Mouse (Mus musculus) neural tube, embryonic 11.5 days (tissue): ENCODE data around the gene Wdr45. TPM values are rescaled to one million over a fixed set of nuclear protein-coding genes. Genes with fewer than 3 reads are reported as not detected.
"Not testable (repeated sequence)": the region's sequence is repeated elsewhere in the genome, so short reads cannot be mapped to it uniquely, and the experiment has no call there.

ENCODE experiments used
- ATAC-seq: fragments of 200-750 bp; cut with Nextera tagmentation; 2 replicates; pipeline ENCODE4 v1.8.0; 2017; ENCODE audit warnings: moderate number of reproducible peaks, mild to moderate bottlenecking, moderate TSS enrichment, moderate library complexity; ENCODE audit not compliant: insufficient read depth, low FRiP score, low TSS enrichment
- DNase-seq: peaks from one replicate; pipeline ENCODE4 v3.0.0-alpha.2; 2015; ENCODE audit warnings: low spot score
- H3K27ac ChIP-seq: fragments of 300-500 bp; sonication (generic); 2 replicates; pipeline ENCODE4 v1.5.1; 2014; ENCODE audit warnings: low read depth, mild to moderate bottlenecking, low read length
- H3K27me3 ChIP-seq: fragments of 300-500 bp; sonication (generic); 2 replicates; pipeline ENCODE4 v1.6.1; 2014; ENCODE audit warnings: mild to moderate bottlenecking, low read length, mixed read lengths; ENCODE audit not compliant: control insufficient read depth, insufficient read depth
- H3K36me3 ChIP-seq: fragments of 300-500 bp; sonication (generic); 2 replicates; pipeline ENCODE4 v1.6.1; 2014; ENCODE audit warnings: mild to moderate bottlenecking, low read length, moderate library complexity, mixed read lengths; ENCODE audit not compliant: control insufficient read depth, insufficient read depth
- H3K4me1 ChIP-seq: fragments of 300-500 bp; sonication (generic); 2 replicates; pipeline ENCODE4 v1.6.1; 2014; ENCODE audit warnings: low read length, mixed read lengths; ENCODE audit not compliant: control insufficient read depth, insufficient read depth
- H3K4me2 ChIP-seq: fragments of 300-500 bp; sonication (generic); 2 replicates; pipeline ENCODE4 v1.6.1; 2014; ENCODE audit warnings: low read depth, mild to moderate bottlenecking, moderate library complexity
- H3K4me3 ChIP-seq: fragments of 300-500 bp; sonication (generic); 2 replicates; pipeline ENCODE4 v1.5.1; 2014; ENCODE audit warnings: low read depth, low read length
- H3K9ac ChIP-seq: fragments of 300-500 bp; sonication (generic); 2 replicates; pipeline ENCODE4 v1.6.1; 2014; ENCODE audit warnings: mild to moderate bottlenecking, low read length
- H3K9me3 ChIP-seq: fragments of 300-500 bp; sonication (generic); 2 replicates; pipeline ENCODE4 v1.6.1; 2016; ENCODE audit warnings: low read length; ENCODE audit not compliant: control insufficient read depth
- WGBS: fragments of 180-500 bp; shearing (Covaris S2); extraction: QIAGEN DNeasy Blood & Tissue Kit; methylation state at CpG from one replicate; pipeline ENCODE4 v1.1.7; 2014; 5-methylcytosine and 5-hydroxymethylcytosine counted together
- polyA plus RNA-seq: library from polyadenylated mRNA; unstranded; fragments of >200 nt; fragmentation: Nextera tagmentation; extraction: Ambion mirVana; gene quantifications from 2 replicates; pipeline ENCODE4 v1.2.1, GENCODE M21; 2014

Gene Wdr45
- polyA plus RNA-seq, 1 experiment from 2014 or later, result 17.8 TPM

DNA sequence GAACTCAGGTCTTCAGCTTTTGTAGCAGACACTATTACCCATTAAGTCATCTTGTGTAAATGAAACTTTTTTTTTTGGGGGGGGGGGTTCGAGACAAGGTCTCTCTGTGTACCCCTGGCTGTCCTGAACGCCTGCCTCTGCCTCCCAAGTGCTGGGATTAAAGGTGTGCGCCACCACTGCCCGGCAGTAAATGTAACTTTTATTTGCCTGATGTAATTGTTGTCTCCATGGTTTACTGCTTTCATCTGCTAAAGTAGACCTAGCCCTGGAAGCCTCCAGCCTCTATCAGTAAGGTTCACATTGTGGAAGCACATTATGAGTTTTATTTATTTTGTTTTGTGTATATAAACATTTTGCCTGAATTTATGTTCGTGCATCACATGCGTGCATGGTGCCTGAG lies 17.6 kb upstream of the Wdr45 start:
- Histone ChIP-seq H3K9ac (no peak overlapping the region), H3K9me3 (no peaks in the 10 kb centered on the region), H3K27ac (no peak overlapping the region), H3K4me2 (0 out of 2 replicates have a peak overlapping the region, but pooled peaks have one; percentile 22), H3K36me3 (no peaks in the 10 kb centered on the region), H3K27me3 (no peaks in the 10 kb centered on the region), H3K4me3 (no peak overlapping the region), H3K4me1 (no peaks in the 10 kb centered on the region)
- 46% methylated on average over 6 of the region's 6 CpGs for WGBS
- peak; percentile 54 for ATAC-seq
- no peak for DNase-seq

DNA sequence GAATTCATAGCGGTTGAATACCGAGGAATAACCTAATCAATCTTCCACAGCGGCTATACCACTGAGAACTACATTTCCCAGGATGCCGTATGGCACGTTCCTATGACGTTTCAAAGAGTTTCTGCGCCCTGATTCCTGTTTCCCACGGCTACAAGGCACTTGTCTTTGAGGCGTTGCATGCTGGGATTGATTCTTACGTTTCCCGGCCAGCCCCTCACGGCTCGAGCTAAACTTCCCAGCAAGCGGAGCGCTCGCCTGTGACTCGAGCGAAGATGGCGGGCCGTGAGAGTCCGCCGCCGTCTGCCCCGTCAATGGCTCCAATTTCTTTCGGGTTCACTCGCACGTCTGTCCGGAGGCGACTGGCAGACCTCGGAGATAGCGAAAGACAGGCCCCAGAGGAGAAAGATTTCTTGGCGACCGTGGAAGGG lies 17.2 kb upstream of the Wdr45 start, which contains the start of gene Gpkow:
TSS of gene Gpkow (plus strand) at position 178 of the 428 bp plus-strand sequence.
- no peaks in the 10 kb centered on the region for H3K27me3 ChIP-seq
- no peaks in the 10 kb centered on the region for H3K4me1 ChIP-seq
- peak within 1 kb of the TSS; percentile 51 for H3K4me2 ChIP-seq
- no peak within 1 kb of the TSS for H3K27ac ChIP-seq
- peak; percentile 89 for ATAC-seq
- DNase-seq, result peak; percentile 85
- no peaks in the 10 kb centered on the region for H3K36me3 ChIP-seq
- no peaks in the 10 kb centered on the region for H3K9me3 ChIP-seq
- WGBS, result 11% methylated on average over 33 of the region's 33 CpGs
- peak within 1 kb of the TSS; percentile 55 for H3K4me3 ChIP-seq
- H3K9ac ChIP-seq, result peak within 1 kb of the TSS; percentile 50

DNA sequence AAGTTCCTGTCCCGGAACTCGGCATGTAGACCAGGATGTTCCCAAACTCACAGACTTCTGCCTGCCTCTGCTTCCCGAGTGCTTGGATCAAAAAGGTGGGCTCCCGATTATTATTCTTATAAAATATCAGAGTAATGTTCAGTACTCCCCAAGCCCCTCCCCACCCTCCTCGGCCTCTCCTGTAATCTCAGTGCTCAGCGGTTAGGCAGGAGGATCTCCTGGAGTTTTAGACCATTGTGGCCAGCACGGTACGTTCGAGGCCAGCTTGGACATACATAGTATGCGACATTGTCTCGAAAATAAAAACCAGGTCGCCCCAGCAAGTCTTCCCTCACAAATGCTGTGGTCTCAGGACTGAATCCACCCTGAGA lies 384 bp upstream of the Wdr45 start:
- H3K9me3 ChIP-seq, H3K36me3 ChIP-seq, H3K9ac ChIP-seq, DNase-seq, H3K27ac ChIP-seq, H3K4me1 ChIP-seq, ATAC-seq, H3K27me3 ChIP-seq: not testable (repeated sequence)
- 32% methylated on average over 5 of the region's 12 CpGs for WGBS
- peak overlapping the region; percentile 25 for H3K4me2 ChIP-seq
- H3K4me3 ChIP-seq, result peak overlapping the region; percentile 23; the same call in 1 of the 2 replicates

DNA sequence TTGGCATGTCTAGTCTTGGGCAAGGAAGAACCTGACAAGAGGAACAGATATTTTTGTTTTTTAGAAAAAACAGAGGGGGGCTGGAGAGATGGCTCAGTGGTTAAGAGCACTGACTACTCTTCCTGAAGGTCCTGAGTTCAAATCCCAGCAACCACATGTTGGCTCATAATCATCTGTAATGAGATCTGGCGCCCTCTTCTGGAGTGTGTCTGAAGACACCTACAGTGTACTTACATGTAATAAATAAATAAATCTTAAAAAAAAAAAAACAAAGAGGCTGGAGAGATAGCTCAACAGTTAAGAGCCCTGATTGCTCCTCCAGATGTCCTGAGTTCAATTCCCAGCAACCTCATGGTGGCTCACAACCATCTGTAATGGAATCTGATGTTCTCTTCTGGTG lies 1.9 kb downstream of the Wdr45 start:
- H3K27ac ChIP-seq, H3K4me1 ChIP-seq, DNase-seq, H3K4me2 ChIP-seq, H3K9me3 ChIP-seq, H3K27me3 ChIP-seq, ATAC-seq, H3K4me3 ChIP-seq, H3K36me3 ChIP-seq, H3K9ac ChIP-seq: not testable (repeated sequence)
- WGBS, result 30% methylated on average over 1 of the region's 1 CpGs

DNA sequence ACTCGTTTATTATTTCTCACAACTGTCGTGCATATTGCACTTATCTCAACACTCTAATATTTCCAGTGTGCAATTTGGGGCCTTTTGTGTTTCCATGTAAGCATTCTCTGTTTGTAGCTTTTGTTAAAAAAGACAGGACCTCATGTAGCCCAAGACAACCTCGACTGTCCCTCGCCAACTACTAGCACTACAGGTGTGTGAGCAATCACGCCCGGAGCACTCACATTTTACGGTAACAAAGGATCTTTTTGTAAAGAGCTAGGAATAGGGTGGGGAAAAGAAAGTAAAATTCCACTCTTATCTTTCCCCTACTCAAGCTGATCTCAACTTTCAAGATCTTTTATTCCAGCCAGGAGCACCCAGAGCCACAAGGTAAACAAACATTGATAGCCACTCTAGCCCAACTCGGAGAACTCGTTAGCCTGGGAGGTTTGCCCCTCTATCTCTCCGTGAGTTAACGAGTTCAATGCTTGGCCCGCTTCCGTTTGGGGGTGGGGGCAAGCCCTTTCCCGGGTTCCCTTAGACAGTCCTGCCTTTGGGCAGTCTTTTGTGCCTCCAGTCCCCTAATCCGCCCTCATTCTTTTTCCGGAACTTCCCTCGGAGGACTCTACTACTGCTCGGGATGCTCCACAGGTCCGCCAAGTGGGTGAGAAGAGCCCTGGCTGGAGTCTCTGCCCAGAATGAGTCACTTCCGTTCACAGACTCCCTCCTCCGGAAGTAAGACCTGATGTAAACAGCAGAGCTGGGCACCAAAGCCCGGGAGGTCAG lies 7.6 kb downstream of the Wdr45 start, which contains the start of gene Gm45208:
TSS of gene Gm45208 (plus strand) at position 732 of the 768 bp plus-strand sequence.
- DNase-seq (peak; percentile 78), ATAC-seq (peak; percentile 83)
- no peaks in the 10 kb centered on the region for H3K27me3 ChIP-seq
- peak within 1 kb of the TSS; percentile 48 for H3K4me3 ChIP-seq
- H3K9me3 ChIP-seq, result no peaks in the 10 kb centered on the region
- H3K4me2 ChIP-seq, result peak within 1 kb of the TSS; percentile 56
- no peaks in the 10 kb centered on the region for H3K4me1 ChIP-seq
- H3K9ac ChIP-seq, result peak within 1 kb of the TSS; percentile 60
- no peaks in the 10 kb centered on the region for H3K36me3 ChIP-seq
- H3K27ac ChIP-seq, result 0 out of 2 replicates have a peak within 1 kb of the TSS, but pooled peaks have one; percentile 40
- 23% methylated on average over 22 of the region's 22 CpGs for WGBS

DNA sequence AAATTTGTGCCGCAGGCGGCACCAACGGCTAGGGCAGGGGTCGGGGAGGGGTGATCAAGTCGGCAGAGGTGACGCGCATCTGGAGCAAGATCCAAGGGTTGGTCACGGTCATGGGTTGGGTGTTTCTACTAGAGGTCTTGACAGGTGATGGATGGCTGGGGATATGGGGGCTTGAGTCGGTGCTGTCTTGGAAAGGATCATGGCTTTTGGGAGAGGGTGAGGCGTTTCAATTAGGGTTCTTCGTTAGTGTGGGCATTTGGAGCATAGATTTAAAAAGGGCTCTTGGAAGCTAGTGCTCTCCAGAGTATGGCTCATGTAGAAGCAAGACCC lies 8.1 kb downstream of the Wdr45 start:
- peak overlapping the region; percentile 48 for H3K4me3 ChIP-seq
- no peak; the same call in 1 of the 2 replicates for ATAC-seq
- H3K27ac ChIP-seq, result no peak overlapping the region
- WGBS, result 20% methylated on average over 11 of the region's 11 CpGs
- no peaks in the 10 kb centered on the region for H3K36me3 ChIP-seq
- H3K9ac ChIP-seq, result peak overlapping the region; percentile 60
- no peaks in the 10 kb centered on the region for H3K4me1 ChIP-seq
- H3K9me3 ChIP-seq, result no peaks in the 10 kb centered on the region
- DNase-seq, result no peak
- H3K4me2 ChIP-seq, result peak overlapping the region; percentile 56
- H3K27me3 ChIP-seq, result no peaks in the 10 kb centered on the region

DNA sequence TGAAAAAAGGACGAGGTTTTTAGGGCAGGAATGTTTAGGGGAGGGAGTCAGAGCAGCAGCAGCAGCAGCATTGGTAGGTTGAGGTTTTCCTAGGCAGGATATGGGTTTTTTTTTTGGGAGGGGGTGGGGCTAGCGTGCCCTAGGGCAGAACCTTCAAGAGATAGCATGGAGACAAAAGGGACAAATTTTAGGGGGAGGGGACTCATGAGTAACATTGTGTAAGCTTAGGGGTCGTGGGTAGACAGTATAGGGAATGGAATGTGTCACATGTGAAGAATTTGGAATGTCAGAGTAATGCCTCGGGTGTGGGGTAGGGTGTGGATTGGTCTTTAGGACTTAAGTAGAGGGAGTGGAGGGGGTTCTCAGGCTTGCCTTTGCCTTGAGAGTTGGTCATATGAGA lies 8.6 kb downstream of the Wdr45 start:
- H3K4me2 ChIP-seq, result peak overlapping the region; percentile 56
- ATAC-seq, result no peak
- H3K9ac ChIP-seq, result peak overlapping the region; percentile 60
- H3K4me3 ChIP-seq, result peak overlapping the region; percentile 48
- H3K27ac ChIP-seq, result no peak overlapping the region
- DNase-seq, result no peak
- no peaks in the 10 kb centered on the region for H3K27me3 ChIP-seq
- H3K9me3 ChIP-seq, result no peaks in the 10 kb centered on the region
- 24% methylated on average over 4 of the region's 4 CpGs for WGBS
- no peaks in the 10 kb centered on the region for H3K36me3 ChIP-seq
- no peaks in the 10 kb centered on the region for H3K4me1 ChIP-seq

DNA sequence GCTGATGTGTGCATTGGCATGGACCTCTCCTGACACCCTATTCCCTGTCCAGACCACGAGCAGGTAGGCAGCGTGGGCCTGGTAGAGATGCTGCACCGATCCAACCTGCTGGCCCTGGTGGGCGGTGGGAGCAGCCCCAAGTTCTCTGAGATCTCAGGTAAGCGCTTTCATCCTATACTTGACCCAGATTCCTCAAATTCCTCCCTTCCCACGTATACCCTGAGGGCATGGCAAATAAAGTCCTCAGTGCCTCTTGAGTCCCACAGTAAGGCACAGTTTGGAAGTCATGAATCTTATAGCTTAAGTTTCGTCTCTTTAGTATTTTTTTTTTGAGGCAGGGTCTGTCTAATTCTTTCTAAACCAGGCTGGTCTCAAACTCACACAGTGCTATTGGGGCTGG lies 10.0 kb downstream of the Wdr45 start:
- no peak overlapping the region for H3K27ac ChIP-seq
- ATAC-seq (no peak), DNase-seq (no peak)
- 84% methylated on average over 7 of the region's 7 CpGs for WGBS
- H3K4me3 ChIP-seq, result no peak overlapping the region
- H3K27me3 ChIP-seq, result no peaks in the 10 kb centered on the region
- no peaks in the 10 kb centered on the region for H3K36me3 ChIP-seq
- H3K9ac ChIP-seq, result no peak overlapping the region
- H3K4me2 ChIP-seq, result no peak overlapping the region
- no peaks in the 10 kb centered on the region for H3K4me1 ChIP-seq
- no peaks in the 10 kb centered on the region for H3K9me3 ChIP-seq

DNA sequence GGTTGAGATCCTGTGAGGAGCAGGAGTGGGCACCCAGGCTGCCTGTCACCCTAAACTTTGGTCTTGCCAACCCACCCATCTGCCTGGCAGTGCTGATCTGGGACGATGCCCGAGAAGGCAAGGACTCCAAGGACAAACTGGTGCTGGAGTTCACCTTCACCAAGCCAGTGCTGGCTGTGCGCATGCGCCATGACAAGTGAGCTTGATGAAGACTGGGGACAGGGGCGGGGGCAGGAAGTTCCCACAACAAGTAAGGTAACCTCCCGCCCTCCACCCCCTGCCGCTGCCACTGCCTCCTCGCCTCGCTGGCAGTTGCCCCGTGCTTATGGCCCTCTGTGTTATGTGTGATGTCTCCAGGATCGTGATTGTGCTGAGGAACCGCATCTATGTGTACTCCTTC lies 11.7 kb downstream of the Wdr45 start:
- no peaks in the 10 kb centered on the region for H3K9me3 ChIP-seq
- no peak overlapping the region for H3K4me3 ChIP-seq
- no peaks in the 10 kb centered on the region for H3K36me3 ChIP-seq
- no peak for ATAC-seq
- H3K4me1 ChIP-seq, result no peaks in the 10 kb centered on the region
- no peak for DNase-seq
- H3K4me2 ChIP-seq, result no peak overlapping the region
- WGBS, result 88% methylated on average over 12 of the region's 12 CpGs
- H3K27ac ChIP-seq, result no peak overlapping the region
- no peaks in the 10 kb centered on the region for H3K27me3 ChIP-seq
- H3K9ac ChIP-seq, result no peak overlapping the region
